Mouse (Mus musculus) forebrain, embryonic 10.5 days (tissue): ENCODE data around the gene Olfr543. TPM values are rescaled to one million over a fixed set of nuclear protein-coding genes. Genes with fewer than 3 reads are reported as not detected.

Experiments
- DNase-seq: peaks from one replicate; pipeline ENCODE4 v3.0.0-alpha.2; 2017; ENCODE audit warnings: low spot score; ENCODE audit errors: extremely low spot score
- H3K27ac ChIP-seq: fragments of 300-500 bp; sonication (generic); 2 replicates; pipeline ENCODE4 v1.5.1; 2016; ENCODE audit warnings: mild to moderate bottlenecking
- H3K27me3 ChIP-seq: fragments of 300-500 bp; sonication (generic); 2 replicates; pipeline ENCODE4 v1.6.1; 2016; ENCODE audit warnings: mild to moderate bottlenecking; ENCODE audit not compliant: poor library complexity, severe bottlenecking
- H3K36me3 ChIP-seq: fragments of 300-500 bp; sonication (generic); replicated peaks from 2 replicates; pipeline ENCODE4 v1.6.1; 2016; ENCODE audit warnings: mild to moderate bottlenecking, moderate library complexity
- H3K4me1 ChIP-seq: fragments of 300-500 bp; sonication (generic); 2 replicates; pipeline ENCODE4 v1.6.1; 2016
- H3K4me3 ChIP-seq: fragments of 300-500 bp; sonication (generic); 2 replicates; pipeline ENCODE4 v1.5.1; 2016; ENCODE audit warnings: mild to moderate bottlenecking, moderate library complexity
- H3K9me3 ChIP-seq: fragments of 300-500 bp; sonication (generic); 2 replicates; pipeline ENCODE4 v1.6.1; 2016; ENCODE audit warnings: mild to moderate bottlenecking, moderate library complexity
- WGBS: fragments of 180-500 bp; shearing (Covaris S2); methylation state at CpG from one replicate; pipeline ENCODE4 v1.1.7; 2016; 5-methylcytosine and 5-hydroxymethylcytosine counted together
- polyA plus RNA-seq: library from polyadenylated mRNA; unstranded; fragments of >200 nt; fragmentation: Nextera tagmentation; extraction: Ambion mirVana; gene quantifications from 2 replicates; pipeline ENCODE4 v1.2.1, GENCODE M21; 2016

Gene Olfr543
- polyA plus RNA-seq, 1 experiment from 2014 or later = 0.19 TPM

DNA sequence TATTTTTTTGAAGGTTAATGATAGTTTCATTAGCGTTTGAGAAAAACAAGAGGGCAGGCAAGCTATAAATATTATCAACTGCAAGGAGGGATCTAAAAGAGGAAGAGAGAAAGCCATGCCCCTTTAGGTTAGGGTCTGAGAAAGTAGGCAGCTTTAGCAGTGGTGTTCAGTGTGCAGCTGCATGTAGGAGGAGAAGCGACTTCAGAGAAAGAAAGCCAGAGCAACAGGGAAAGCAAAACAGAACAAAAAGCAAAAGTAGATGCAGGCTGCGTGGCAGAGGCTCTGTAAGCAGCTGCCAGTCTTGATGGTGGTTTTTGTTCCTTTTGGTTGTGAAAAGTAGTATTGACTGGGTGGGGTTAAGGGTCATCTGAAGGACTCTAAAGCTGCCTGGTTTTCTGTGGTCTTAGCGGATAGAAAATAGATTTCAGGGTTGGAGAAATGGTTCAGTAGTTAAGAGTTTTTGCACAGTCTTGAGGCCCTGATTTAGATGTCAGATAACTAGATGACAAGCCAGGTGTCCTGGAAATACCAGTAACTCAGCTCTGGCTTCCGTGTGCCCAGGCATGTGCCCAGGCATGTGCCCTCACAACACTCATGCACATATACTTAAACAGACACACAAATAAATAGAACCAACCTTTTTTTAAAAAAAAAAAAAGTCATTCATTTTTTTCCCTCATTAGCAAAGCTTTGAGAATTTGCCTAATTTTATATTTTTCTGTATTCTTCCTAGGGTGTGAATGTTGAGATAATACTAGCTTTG lies 22.7 kb downstream of the Olfr543 start:
- peaks cover 99% of the 10 kb centered on the region for H3K36me3 ChIP-seq
- 87% methylated on average over 5 of the region's 5 CpGs for WGBS

DNA sequence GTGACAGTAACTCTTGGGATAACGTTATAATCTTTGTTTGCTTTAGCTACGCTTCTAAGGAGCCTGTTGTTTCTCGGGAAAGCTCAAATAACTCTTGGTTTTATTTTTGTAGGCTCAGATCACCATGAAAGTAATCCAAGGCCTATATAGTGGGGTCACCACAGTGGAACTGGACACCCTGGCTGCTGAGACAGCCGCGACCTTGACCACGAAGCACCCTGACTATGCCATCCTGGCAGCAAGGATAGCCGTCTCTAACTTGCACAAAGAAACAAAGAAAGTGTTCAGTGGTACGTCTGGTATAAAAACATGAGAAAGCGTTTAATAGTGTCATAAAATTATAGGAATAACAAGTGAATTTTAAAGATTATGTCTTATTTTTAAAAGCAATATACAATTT lies 35.0 kb downstream of the Olfr543 start:
- H3K4me1 ChIP-seq = peaks cover 22% of the 10 kb centered on the region
- 96% methylated on average over 9 of the region's 9 CpGs for WGBS

More for the DNA sequence above, 22.7 kb downstream of the Olfr543 start:
- no peaks in the 10 kb centered on the region for H3K27me3 ChIP-seq
- no peak overlapping the region for H3K4me3 ChIP-seq
- no peaks in the 10 kb centered on the region for H3K4me1 ChIP-seq
- H3K27ac ChIP-seq = no peak overlapping the region
- no peak for DNase-seq
- no peaks in the 10 kb centered on the region for H3K9me3 ChIP-seq

DNA sequence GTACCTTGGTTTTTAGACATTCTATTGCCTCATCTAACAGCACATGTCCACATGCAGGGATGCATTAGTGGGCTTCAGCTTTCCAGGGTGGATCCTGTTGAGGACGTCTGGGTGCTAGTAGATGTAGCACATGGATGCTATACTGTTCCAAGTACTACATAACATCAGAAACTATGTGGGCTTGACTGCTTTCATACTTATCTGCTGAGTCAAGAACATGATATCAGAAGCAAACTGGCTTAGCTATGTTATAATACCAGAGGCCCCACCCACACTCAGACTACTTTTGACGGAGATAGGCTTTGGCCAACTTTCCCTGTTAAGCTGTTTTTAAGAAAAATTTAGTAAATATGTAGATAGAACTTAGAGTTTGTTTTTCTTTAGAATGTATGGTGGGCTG lies 37.2 kb downstream of the Olfr543 start:
- Histone ChIP-seq H3K9me3 (no peaks in the 10 kb centered on the region), H3K36me3 (peaks cover 59% of the 10 kb centered on the region), H3K27ac (no peak overlapping the region), H3K27me3 (peaks cover 4% of the 10 kb centered on the region), H3K4me3 (peak overlapping the region; percentile 85; the same call in 1 of the 2 replicates), H3K4me1 (peaks cover 22% of the 10 kb centered on the region)
- no peak for DNase-seq
- 87% methylated on average over 2 of the region's 2 CpGs for WGBS

More for the DNA sequence above, 35.0 kb downstream of the Olfr543 start:
- no peak overlapping the region for H3K27ac ChIP-seq
- DNase-seq = no peak
- H3K36me3 ChIP-seq = peaks cover 81% of the 10 kb centered on the region
- no peak overlapping the region for H3K4me3 ChIP-seq
- H3K27me3 ChIP-seq = no peaks in the 10 kb centered on the region
- no peaks in the 10 kb centered on the region for H3K9me3 ChIP-seq

DNA sequence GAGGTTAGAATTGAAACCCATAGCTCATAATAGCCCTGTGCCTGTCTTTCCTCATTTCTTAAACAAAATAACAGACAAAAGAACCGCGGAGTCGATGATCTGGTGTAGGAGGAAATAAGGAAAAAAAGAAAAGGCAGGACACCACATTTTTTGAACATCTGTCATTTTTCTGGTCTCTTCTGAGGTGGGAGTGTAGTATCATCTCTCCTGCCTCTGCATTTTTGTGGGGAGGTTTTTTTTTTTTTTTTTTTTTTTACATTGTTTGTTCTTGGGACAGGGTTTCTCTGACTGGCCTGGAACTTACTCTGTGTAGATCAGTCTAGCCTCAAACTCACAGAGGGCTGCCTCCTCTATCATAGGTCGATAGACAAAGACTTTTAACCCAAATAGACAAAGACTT lies 39.0 kb downstream of the Olfr543 start:
- Histone ChIP-seq H3K9me3 (no peaks in the 10 kb centered on the region), H3K4me1 (peaks cover 22% of the 10 kb centered on the region), H3K27me3 (peaks cover 11% of the 10 kb centered on the region), H3K27ac (peak overlapping the region; percentile 98), H3K36me3 (peaks cover 41% of the 10 kb centered on the region), H3K4me3 (peak overlapping the region; percentile 85)
- DNase-seq = no peak
- WGBS = 3% methylated on average over 4 of the region's 4 CpGs

DNA sequence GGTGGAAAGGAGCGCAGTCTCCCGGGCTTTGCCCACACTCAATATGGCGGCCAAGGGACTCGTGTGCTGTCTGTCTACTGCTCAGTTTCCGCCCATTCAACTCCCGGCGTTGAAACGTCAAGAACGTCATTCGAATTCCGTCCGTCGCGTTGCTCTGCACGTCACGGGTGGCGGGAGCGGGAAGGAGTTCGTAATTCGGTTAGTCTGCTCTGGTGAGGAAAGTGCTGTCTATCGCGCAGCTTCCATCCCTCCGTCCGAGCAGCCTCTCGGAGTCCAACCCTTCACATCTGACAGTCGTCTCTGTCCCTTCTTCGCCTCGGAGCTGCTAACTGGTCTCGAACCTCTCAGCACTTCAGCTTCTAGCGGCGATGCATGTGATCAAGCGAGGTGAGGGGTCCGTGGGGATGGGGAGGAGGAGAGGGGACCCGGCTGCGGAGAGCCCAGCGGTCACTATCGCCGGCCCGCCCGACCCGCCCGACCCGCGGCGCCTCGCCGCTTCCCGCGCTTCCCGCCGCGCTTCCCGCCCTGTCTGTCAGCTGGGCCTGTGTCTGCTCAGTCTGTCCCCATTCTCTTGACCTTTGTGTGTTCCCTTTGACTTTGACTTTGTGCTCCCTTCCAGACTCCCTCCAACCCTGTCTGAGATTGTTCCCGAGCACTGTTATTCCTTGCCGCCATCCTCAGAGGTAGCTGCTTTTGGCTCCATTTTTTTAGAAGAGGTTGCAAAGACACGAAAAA lies 39.7 kb downstream of the Olfr543 start, which contains the start of gene Rrm1:
Rrm1 (plus strand) TSS at position 39 of the 735 bp plus-strand sequence.
- peak within 1 kb of the TSS; percentile 85 for H3K4me3 ChIP-seq
- WGBS = under 1% methylated on average over 56 of the region's 56 CpGs
- peak; percentile 96 for DNase-seq
- peaks cover 35% of the 10 kb centered on the region for H3K36me3 ChIP-seq
- H3K27ac ChIP-seq = peak within 1 kb of the TSS; percentile 98
- peaks cover 22% of the 10 kb centered on the region for H3K4me1 ChIP-seq
- peaks cover 15% of the 10 kb centered on the region for H3K27me3 ChIP-seq
- H3K9me3 ChIP-seq = no peaks in the 10 kb centered on the region

DNA sequence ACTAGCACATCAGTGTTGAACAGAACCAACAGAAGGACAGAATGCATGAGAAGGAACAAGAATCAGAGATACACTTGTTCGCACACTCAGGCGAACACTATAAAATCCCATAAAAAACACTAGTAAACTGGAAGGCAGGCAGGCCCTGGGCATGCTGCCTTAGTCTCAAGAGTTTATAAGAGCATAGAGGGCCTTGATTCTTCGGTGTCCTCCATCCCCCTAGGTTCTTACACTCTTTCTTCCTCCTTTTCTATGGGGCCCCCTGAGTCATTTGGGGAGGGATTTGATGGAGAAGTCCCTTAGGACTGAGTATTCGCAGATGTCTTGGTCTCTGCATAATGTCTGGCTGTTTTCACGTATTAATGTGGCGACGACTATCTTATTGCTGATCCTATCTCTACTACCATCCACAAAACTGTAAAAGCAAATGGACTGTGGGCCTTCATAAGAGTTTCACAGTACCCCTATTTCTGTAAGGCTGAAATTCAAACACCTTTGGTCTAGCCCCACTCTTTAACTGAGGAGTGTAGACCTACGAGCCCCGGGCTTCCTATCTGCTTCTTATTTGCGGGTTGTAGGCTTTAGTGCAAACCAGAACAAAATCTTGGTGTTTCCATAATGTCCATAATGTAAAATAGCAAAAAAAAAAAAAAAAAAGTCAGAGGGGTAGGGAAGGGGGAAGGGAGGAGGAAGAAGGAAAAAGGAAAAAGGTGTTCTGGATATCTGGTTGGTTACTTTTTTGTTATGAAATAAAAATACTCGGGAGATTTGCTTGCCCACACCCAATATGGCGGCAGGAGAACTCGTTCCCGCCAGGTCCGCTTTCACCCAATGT lies 40.4 kb downstream of the Olfr543 start:
- Histone ChIP-seq H3K4me1 (peaks cover 22% of the 10 kb centered on the region), H3K4me3 (peak overlapping the region; percentile 85), H3K9me3 (no peaks in the 10 kb centered on the region), H3K36me3 (peaks cover 27% of the 10 kb centered on the region), H3K27ac (peak overlapping the region; percentile 98), H3K27me3 (peaks cover 17% of the 10 kb centered on the region)
- DNase-seq = no peak
- WGBS = 56% methylated on average over 15 of the region's 15 CpGs

DNA sequence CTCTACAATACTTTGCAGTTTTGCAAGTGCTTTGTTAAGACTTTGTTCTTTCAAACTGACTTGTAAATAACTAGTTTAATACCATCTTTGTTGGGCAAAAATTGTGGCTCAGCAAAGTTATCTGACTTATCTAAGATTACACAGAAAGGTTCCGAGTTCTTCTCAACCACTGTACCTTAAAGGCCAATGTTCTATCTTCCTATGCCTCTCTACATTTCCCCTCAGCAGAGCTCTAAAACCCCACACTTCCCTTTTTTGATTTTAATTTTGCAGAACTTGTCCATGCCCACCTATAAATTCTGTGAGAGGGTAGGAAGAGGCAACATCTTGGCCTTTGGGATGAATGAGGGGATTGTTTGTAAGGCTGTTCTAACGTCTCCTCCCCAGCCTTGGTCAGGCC lies 47.1 kb downstream of the Olfr543 start:
- Histone ChIP-seq H3K27ac (no peak overlapping the region), H3K36me3 (peaks cover 4% of the 10 kb centered on the region; the same call in 1 of the 2 replicates), H3K27me3 (peaks cover 13% of the 10 kb centered on the region), H3K4me1 (no peaks in the 10 kb centered on the region), H3K4me3 (no peak overlapping the region), H3K9me3 (no peaks in the 10 kb centered on the region)
- WGBS = 84% methylated on average over 2 of the region's 2 CpGs
- no peak for DNase-seq

Other genes starting within 250 kb of the Olfr543 start
- 37.9 and 39.2 TPM in 2 replicates for gene Rhog, start 225.6 kb downstream of the Olfr543 start, polyA plus RNA-seq
- gene Stim1, start 213.9 kb downstream of the Olfr543 start, polyA plus RNA-seq = 11.6 and 11.7 TPM in 2 replicates
- 296 and 311 TPM in 2 replicates for gene Rrm1, start 40.0 kb downstream of the Olfr543 start, polyA plus RNA-seq
- 0.06 and 0.14 TPM in 2 replicates for gene Olfr544, start 6.6 kb upstream of the Olfr543 start, polyA plus RNA-seq
- 0.05 and 0.17 TPM in 2 replicates for gene Olfr545, start 17.9 kb upstream of the Olfr543 start, polyA plus RNA-seq
- not detected in 2 replicates for gene Olfr547, start 53.1 kb upstream of the Olfr543 start, polyA plus RNA-seq
- gene Olfr548-ps1, start 59.2 kb upstream of the Olfr543 start, polyA plus RNA-seq = not detected in 2 replicates
- not detected in 2 replicates for gene Olfr549, start 68.2 kb upstream of the Olfr543 start, polyA plus RNA-seq
- gene Trim21, start 83.8 kb upstream of the Olfr543 start, polyA plus RNA-seq = 0.25 and 0.33 TPM in 2 replicates
- not detected in 2 replicates for gene Olfr550, start 89.8 kb upstream of the Olfr543 start, polyA plus RNA-seq
- not detected in 2 replicates for gene Olfr551, start 110.2 kb upstream of the Olfr543 start, polyA plus RNA-seq
- not detected in 2 replicates for gene Olfr552, start 116.1 kb upstream of the Olfr543 start, polyA plus RNA-seq
- gene Olfr553, start 136.5 kb upstream of the Olfr543 start, polyA plus RNA-seq = not detected in 2 replicates
- gene Olfr554, start 156.8 kb upstream of the Olfr543 start, polyA plus RNA-seq = not detected in 2 replicates
- gene Olfr555, start 177.1 kb upstream of the Olfr543 start, polyA plus RNA-seq = not detected in 2 replicates
- gene Olfr556, start 183.2 kb upstream of the Olfr543 start, polyA plus RNA-seq = not detected in 2 replicates
- 9.3 and 10.9 TPM in 2 replicates for gene Trim68, start 205.6 kb upstream of the Olfr543 start, polyA plus RNA-seq
- gene Olfr557, start 214.2 kb upstream of the Olfr543 start, polyA plus RNA-seq = not detected in 2 replicates
- not detected in 2 replicates for gene Olfr558, start 220.5 kb upstream of the Olfr543 start, polyA plus RNA-seq
- gene Olfr33, start 237.4 kb upstream of the Olfr543 start, polyA plus RNA-seq = not detected in 2 replicates
- gene Olfr559, start 245.8 kb upstream of the Olfr543 start, polyA plus RNA-seq = not detected in 2 replicates